Mouse (Mus musculus): ENCODE measurements around the gene Myo9a.

The Myo9a gene

DNA sequence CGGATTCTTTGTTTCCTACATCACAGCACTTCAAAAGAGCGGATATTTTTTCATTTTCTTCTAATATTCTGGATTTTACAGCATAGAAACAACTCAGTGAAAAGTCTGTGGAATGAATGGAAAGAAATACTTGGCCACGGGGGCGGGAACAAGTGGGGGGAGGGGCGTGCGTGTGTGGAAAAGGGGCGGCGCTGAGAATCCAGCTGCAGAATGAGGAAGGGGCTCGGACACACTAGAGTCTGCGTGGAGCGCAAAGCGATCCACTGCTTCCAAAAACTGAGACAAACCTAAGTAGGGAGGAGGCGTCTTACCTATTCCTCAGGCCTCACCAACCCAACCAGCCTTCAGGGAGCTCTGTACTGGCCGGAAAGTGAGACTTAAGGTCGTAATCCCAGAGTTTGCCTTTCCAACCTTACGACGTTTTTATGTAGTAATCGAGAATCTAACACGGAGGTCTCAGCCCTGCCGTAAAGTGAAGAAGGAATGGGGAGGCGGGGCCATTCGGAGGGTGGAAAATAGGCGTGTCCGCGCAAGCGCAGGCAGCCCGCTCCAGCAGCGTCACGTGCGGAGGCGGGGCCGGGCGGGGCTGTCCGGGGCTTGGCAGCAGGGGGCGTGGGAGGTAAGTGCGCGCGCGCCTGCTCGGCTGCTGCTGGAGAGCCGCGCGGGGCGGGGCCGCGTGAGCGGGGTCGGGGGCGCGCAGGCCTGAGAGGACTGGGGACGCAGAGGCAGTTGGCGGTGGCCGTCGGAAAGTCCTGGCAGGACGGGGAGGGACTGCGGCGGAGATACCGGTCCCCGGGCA lies at the start of gene Myo9a, which contains the start of gene Senp8:
Gene Myo9a (plus strand): TSS at position 630 of the 799 bp plus-strand sequence.
Gene Senp8 (minus strand): TSS at position 444 of the 799 bp plus-strand sequence.
- peak; percentile 98 for DNase-seq (ENCODE audit: low spot score)

DNA sequence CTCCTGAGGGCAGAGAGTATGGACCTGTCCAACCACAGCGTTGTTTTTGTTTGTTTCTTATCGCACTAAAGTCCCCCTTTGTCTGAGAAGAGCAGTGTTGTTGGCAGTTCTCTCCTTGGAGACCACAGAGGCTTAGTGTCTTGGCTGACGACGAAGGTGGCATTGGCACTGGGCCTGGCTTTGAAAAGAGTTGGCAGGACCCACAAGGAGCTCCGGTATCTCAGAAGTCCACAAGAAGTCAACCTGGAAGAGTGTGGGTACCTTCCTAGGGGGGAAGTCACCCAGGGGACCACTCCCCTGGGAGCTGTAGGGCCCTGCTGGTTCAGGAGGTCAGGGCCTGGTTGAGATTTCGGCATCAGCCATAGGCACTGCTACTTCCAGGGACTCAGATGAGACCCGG lies 49.6 kb upstream of the Myo9a start:
- DNase-seq (ENCODE audit: low spot score) = no peak

DNA sequence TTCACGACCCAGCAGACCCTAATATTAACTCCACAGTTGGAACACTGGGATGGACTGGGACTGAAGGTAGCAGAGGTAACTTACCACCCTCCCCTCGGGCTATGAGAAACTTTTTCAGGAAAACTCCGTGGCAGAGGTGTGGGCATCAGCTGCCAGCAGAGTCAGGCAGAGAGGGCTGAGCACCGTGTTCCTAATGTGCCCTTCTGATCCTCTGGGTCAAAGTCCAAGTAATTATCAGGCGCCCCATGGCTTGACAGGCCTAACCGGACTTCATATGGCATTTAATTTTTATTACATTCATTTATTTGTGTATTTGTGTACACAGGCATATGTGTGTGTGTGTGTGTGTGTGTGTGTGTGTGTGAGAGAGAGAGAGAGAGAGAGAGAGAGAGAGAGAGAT lies 47.6 kb upstream of the Myo9a start:
- DNase-seq (ENCODE audit: low spot score) = no peak

- no peak for DNase-seq (ENCODE audit: low spot score)
Observed at GRCm38 (mm10) chr9:59706850-59707825, 43.6 kb upstream of the Myo9a start.

GRCm38 (mm10) chr9:59709225-59709624 lies 41.5 kb upstream of the Myo9a start:
- no peak for DNase-seq (ENCODE audit: low spot score)

DNA sequence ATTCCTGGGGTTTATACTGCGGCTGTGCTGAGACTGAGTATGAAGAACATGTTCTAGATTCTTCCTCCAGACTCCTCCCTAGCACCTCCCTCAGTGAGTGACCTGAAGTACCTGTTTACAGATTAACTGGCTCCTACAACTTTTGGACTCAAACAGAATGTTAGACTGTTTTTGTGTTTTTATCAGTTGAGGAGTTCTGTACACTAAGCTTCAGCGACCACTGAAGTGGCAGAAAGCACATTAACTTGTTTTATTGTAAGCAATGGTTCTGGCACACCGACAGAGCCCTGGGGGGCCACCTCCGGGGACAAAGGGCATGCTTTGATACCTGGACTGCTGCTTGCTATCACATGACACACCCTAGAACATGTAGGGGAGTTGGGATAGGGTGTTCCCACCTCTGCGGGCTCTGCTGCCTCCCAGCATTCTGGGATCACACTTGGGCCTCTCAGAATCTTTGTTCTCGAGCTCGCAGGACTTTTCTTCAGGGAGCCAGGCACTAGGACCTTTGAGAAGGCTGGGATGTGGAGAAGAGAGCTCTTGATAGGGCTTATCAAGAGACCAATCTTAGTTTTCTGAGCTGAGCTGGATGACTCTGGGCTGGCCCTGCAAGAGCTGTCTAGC lies 34.3 kb upstream of the Myo9a start:
- no peak for DNase-seq (ENCODE audit: low spot score)

DNA sequence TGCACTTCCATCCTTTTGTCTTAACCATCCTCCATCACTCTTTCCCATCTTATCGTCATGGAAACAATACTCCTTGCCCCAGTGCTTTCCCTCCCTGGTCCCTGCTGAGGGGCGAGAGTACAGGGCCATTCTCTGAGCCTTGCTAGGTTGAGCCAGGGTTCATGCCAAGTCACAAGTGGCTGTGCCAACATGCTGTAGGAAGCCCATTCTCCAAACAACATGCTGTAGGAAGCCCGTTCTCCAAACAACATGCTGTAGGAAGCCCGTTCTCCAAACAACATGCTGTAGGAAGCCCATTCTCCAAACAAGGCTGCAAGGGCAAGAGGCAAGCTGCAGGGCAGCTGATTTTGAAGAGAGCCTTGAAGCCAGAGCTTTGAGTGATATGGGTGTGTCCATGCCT lies 32.5 kb upstream of the Myo9a start:
- DNase-seq (ENCODE audit: low spot score) = no peak

- DNase-seq (ENCODE audit: low spot score) = no peak
Observed at GRCm38 (mm10) chr9:59721144-59721543, 29.6 kb upstream of the Myo9a start.

GRCm38 (mm10) chr9:59723096-59723657 lies 27.5 kb upstream of the Myo9a start:
- DNase-seq (ENCODE audit: low spot score) = peak; percentile 69

DNA sequence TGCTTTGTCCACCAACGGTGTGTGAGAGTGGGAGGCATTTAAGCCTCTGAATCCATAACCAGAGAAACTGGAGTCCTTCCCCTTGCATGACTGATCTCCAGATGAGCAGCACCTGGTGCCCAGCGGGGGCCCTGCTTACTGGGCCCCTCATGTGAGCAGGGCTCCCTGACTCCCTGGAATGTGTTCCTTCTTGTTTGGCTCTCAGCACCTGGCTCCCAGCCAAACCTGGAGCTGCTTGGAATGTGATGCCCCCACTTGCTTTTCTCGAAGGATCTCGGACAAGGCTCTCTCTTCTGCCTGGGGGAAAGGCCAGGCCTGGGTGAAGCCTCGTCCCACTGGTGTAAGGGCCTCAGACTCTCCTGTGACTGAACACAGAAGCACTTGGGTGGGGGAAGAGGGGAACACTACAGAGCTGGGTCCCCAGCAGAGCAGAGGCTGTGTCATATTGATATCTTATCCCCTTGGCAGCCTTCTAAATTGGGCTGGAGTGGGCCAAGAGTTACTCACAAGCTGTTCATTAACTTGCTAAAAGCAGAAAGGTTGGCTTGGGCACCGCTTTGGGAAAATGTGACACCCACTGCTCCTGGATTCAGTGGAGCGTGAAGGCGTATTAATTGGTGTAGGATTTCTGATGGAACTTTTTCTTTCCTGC lies 26.8 kb upstream of the Myo9a start:
- peak; percentile 12 for DNase-seq (ENCODE audit: low spot score)

- no peak for DNase-seq (ENCODE audit: low spot score)
Observed at GRCm38 (mm10) chr9:59725515-59725914, 25.2 kb upstream of the Myo9a start.

GRCm38 (mm10) chr9:59727569-59728286 lies 23.0 kb upstream of the Myo9a start:
- no peak for DNase-seq (ENCODE audit: low spot score)

DNA sequence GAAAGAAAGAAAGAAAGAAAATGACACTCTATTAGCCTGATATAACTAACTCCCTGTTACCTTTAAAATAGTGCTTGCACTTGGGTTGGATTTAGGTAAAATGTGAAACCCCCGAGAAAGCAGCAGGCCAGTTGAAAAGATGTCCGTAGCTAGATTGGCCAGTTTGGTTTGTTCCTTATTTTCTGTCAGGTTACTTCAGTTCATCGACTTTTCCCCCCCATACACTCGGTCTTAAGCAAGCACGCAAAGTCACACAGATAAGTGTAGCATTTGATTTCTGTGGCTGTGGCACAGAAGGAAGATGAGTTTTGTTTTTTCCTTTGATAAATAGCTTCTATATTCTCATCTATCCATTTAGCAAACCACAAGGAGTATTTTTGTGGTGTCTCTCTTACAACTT lies 19.6 kb upstream of the Myo9a start:
- no peak for DNase-seq (ENCODE audit: low spot score)

- DNase-seq (ENCODE audit: low spot score) = no peak
Observed at GRCm38 (mm10) chr9:59733075-59733474, 17.6 kb upstream of the Myo9a start.

- DNase-seq (ENCODE audit: low spot score) = no peak
Observed at GRCm38 (mm10) chr9:59735394-59735793, 15.3 kb upstream of the Myo9a start.

DNA sequence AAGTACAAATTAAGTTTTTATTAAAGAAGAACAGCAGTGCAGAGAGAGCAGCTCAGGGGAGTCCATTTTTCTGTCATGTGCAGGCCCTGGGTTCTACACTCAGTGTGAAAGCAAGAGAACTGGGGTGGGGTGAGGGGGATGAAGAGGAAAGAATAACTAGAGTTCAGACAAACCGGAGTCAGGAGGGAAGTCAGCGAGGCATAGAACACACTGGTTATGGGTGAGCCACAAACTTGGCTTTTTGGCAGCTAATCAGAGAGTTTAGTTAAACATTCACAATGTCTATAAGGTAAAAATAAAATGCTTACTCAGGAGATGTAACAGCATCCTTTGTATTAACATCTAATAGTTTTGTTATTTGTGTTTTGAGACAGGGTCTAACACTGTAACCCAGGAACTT lies 10.1 kb upstream of the Myo9a start:
- DNase-seq (ENCODE audit: low spot score) = no peak

- no peak for DNase-seq (ENCODE audit: low spot score)
Observed at GRCm38 (mm10) chr9:59743903-59744302, 6.8 kb upstream of the Myo9a start.

GRCm38 (mm10) chr9:59748387-59748786 lies 2.3 kb upstream of the Myo9a start:
- DNase-seq (ENCODE audit: low spot score) = no peak

GRCm38 (mm10) chr9:59748969-59749368 lies 1.7 kb upstream of the Myo9a start:
- peak; percentile 29 for DNase-seq (ENCODE audit: low spot score)

- DNase-seq (ENCODE audit: low spot score) = no peak
Observed at GRCm38 (mm10) chr9:59749581-59750265, 973 bp upstream of the Myo9a start.

All from left cerebral cortex, adult 11 months (tissue).